Mouse (Mus musculus): ENCODE measurements at regions not wholly inside any gene's neighbourhood (a gene's known extent, or its start where the extent isn't known, plus 50 kb on each side); places are given as distances from the start of the nearest gene placed in this dataset.

- TF ChIP-seq EP300 (IDR thresholded peaks at IDR 0.05; ENCODE audit: insufficient read depth, low read depth, low read length), result no peak
- TF ChIP-seq CTCF (IDR thresholded peaks at IDR 0.05; ENCODE audit: low read depth, low read length), result no peak
Observed at GRCm38 (mm10) chr6:35395726-35396125, 69.8 kb upstream of the Fam180a start.

Data from ES-Bruce4 (cell line).